Mouse (Mus musculus): ENCODE results near the gene Vps37d. TPM values are rescaled to one million over a fixed set of nuclear protein-coding genes. Genes with fewer than 3 reads are reported as not detected.

The Vps37d gene
- total RNA-seq, 2 experiments from 2014 or later: 0.53 to 0.60 TPM

GRCm38 (mm10) chr5:135035608-135036359 lies 42.3 kb downstream of the Vps37d start:
- intact Hi-C loops (cut with DNase I): no loop called here
- no peak for DNase-seq (ENCODE audit: low spot score)

GRCm38 (mm10) chr5:135034593-135034992 lies 43.5 kb downstream of the Vps37d start:
- intact Hi-C loops (cut with DNase I): no loop called here
- DNase-seq (ENCODE audit: low spot score): no peak

- no peak for DNase-seq (ENCODE audit: low spot score)
- intact Hi-C loops (cut with DNase I): no loop called here
Observed at GRCm38 (mm10) chr5:135032581-135032980, 45.5 kb downstream of the Vps37d start.

GRCm38 (mm10) chr5:135029007-135029854 lies 48.8 kb downstream of the Vps37d start:
- intact Hi-C loops (cut with DNase I): no loop called here
- peak; percentile 35 for DNase-seq (ENCODE audit: low spot score)

- intact Hi-C loops (cut with DNase I): no loop called here
- DNase-seq (ENCODE audit: low spot score): no peak
Observed at GRCm38 (mm10) chr5:135025899-135026298, 52.2 kb downstream of the Vps37d start.

GRCm38 (mm10) chr5:135024665-135025224 lies 53.3 kb downstream of the Vps37d start:
- no peak for DNase-seq (ENCODE audit: low spot score)
- intact Hi-C loops (cut with DNase I): loop anchor here (5.0 kb wide), 1 partner anchor 38 kb away; the partner anchor contains the start of genes Bud23 and Dnajc30

GRCm38 (mm10) chr5:135023344-135024173 lies 54.5 kb downstream of the Vps37d start, which contains the start of gene Stx1a:
Gene Stx1a, plus strand, starts transcription at chr5:135023482.
- intact Hi-C loops (cut with DNase I): loop anchor here (5.0 kb wide), 1 partner anchor 39 kb away; the partner anchor contains the start of genes Bud23 and Dnajc30
- DNase-seq (ENCODE audit: low spot score): peak; percentile 88

Other genes starting within 250 kb of the Vps37d start
- gene Tmem270, start 171.5 kb downstream of the Vps37d start, total RNA-seq (2021): not detected
- gene Cldn13, start 162.7 kb downstream of the Vps37d start, total RNA-seq (2021): not detected
- gene Mettl27, start 145.9 kb downstream of the Vps37d start, total RNA-seq (2021): 1 to 10 TPM; 5.0 to 5.6 TPM
- gene Cldn4, start 131.3 kb downstream of the Vps37d start, total RNA-seq (2021): not detected
- not detected for gene Cldn3, start 92.1 kb downstream of the Vps37d start, total RNA-seq (2021)
- 10 to 100 TPM; 59.4 to 65.8 TPM for gene Abhd11, start 69.1 kb downstream of the Vps37d start, total RNA-seq (2021)
- gene Stx1a, start 54.8 kb downstream of the Vps37d start, total RNA-seq (2021): 1 to 10 TPM; 2.2 to 2.3 TPM
- gene Dnajc30, start 14.1 kb downstream of the Vps37d start, total RNA-seq (2021): 10 to 100 TPM; 35.9 to 37.0 TPM
- gene Bud23, start 13.3 kb downstream of the Vps37d start, total RNA-seq (2021): 10 to 100 TPM; 22.3 to 22.7 TPM
- 10 to 100 TPM; 25.3 to 25.5 TPM for gene Mlxipl, start 11.6 kb upstream of the Vps37d start, total RNA-seq (2021)
- gene Tbl2, start 71.4 kb upstream of the Vps37d start, total RNA-seq (2021): 10 to 100 TPM; 11.2 to 14.6 TPM
- gene Bcl7b, start 90.0 kb upstream of the Vps37d start, total RNA-seq (2021): 10 to 100 TPM; 35.1 to 35.2 TPM
- 10 to 100 TPM; 38.2 to 45.3 TPM for gene Baz1b, start 109.0 kb upstream of the Vps37d start, total RNA-seq (2021)
- gene Fzd9, start 173.0 kb upstream of the Vps37d start, total RNA-seq (2021): under 1 TPM; 0.61 to 0.73 TPM

Measured in heart, postnatal 25 days (tissue).